Mouse (Mus musculus): ENCODE measurements around the gene Bhlha15.

Gene Bhlha15

DNA sequence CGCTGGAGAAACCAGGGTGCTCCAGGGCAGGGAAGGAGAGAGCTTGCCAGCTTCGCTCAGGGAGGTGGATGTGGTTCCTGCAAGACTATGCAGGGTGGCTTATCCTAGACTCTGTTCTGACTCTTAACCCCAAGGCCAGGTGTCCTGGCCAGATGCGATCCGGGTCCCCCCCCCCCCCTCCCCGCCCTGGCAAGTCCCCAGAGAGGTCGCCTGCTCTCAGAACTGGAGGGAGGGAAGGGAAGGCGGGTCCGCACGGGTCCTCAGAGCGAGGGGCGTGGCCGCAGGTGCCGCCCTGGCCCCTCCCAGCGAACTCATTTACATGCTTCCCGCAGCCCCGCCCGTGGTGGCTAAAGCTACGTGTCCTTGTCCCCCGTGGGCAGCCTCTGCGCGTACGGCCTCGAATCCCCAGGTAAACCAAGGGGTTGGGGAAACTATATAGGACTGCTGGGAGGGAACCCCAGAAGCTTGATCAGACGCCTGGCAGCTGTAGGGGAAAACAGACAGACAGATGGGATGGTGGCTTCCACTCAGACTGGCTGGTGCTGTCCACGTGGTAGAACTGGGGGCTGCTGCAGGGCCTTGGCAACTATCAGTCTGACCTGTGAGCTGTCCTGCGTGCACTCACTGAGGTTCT, at the start of gene Bhlha15:
TSS of gene Bhlha15 (plus strand) at position 337 of the 634 bp plus-strand sequence.
- DNase-seq (ENCODE audit: low spot score in 2 of 2), result peak in 1 of 2 experiments; percentile 55

DNA sequence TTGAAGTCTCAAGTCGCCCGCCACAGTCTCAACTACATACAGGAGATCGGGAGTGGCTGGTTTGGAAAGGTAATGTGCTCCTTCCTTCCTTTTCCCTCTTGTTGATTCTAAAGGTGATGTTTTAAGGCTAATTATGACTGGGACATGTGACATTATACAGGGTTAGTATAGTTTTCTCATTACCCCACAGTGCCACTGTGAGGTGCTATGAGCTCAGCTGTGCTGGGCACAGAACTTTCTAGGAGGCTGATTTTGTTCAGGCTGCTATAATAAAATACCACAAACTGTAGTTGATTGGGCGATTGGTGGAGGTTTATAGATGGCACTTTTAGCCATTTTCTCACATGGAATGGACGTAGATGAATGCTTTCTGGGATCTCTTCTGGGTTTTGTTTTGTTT, 46.6 kb upstream of the Bhlha15 start:
- no peak for DNase-seq (ENCODE audit: low spot score in 2 of 2)

DNA sequence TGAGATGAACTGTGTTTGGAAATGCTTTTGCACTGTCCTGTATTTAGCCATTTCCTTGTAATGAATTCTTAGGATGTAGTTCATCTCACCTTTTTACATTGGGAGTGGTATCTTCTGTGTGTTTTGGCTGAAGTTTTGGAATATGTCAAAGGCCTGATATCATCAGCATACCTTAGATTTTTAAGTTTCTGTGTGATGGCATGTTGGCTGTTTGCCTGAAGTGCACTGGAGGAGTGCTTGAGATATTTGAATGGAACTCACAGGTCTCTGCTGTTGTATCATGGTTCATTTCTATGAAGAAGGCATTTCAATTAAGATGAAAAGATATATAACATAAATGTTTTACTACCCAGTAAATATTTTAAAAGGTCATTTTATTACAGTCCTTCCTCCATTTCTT, 43.2 kb upstream of the Bhlha15 start:
- DNase-seq (ENCODE audit: low spot score in 2 of 2), result no peak

DNA sequence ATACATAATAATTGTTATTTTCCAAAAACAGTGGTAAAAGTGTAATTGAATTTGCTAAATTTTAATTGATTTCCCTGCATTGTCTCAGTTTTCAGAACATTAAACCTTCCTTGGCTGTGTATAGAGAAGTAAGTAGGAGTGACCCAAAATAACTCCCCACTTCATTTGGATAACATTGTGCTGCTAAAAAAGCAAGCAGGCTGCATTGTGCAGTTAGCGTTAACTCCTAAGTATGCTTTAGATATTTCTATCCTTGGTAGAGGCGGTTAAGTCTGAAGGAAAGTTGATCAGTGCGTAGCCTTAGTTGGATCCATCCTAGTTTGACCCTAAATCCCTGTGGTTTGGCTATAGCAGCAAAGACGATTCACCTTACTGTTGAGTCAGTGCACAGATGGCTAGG, 40.6 kb upstream of the Bhlha15 start:
- DNase-seq (ENCODE audit: low spot score in 2 of 2), result no peak

DNA sequence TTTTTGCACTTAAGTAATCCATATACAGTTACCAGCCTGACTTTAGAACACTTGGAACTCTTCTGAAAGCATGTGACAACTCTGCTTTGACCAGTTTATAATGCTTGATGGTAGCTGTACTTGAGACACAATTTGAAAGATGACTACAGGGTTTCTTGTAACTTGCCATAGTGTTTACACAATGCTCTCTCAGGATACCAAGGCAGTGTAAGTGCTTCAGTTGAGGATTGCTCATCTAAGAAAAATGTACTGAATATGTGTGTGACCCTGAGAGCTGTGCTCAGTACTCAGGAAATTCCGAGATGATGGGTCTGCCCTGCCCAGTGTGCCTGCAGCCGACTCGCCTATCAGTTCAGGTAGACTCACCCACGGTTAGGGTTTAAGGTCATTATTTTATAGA, 38.8 kb upstream of the Bhlha15 start:
- DNase-seq (ENCODE audit: low spot score in 2 of 2), result no peak

DNA sequence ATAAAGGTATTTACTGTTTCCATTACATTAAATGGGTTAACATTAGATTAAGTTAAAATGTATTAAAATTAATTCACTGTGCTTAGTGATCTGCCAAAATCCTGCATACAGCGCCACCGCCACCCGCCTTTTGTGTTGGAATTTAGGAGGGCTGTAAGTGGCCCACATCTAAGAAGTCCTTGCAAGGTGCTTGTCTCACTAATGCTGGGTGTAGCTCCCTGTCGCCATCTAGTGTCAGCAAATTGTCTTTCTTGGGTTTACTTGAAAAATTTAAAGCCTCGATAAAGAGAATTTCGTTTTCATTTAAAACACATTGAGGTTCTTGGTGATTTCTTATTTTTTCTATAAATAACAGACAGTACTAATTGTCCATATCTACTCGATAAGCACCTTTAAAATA, 35.6 kb upstream of the Bhlha15 start:
- DNase-seq (ENCODE audit: low spot score in 2 of 2), result peak; percentile 56 to 68

DNA sequence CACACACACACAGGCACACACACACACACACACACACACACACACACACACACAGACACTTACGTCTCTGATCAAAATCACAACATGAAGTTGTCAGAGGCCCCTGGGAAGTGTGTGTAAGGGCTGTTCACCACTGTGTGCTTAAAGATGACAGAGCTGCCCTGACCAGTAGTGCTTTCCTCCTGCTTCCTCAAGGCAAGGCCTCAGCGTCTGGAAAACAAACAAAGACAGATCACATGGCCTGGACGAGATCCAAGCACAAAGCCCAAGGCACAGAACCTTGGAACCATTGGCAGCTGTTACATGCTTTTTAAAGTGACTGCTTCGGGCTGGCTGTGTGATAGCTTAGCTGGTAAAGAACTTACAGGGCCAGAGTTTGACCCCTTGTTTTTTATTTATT, 31.5 kb upstream of the Bhlha15 start:
- DNase-seq (ENCODE audit: low spot score in 2 of 2), result no peak

DNA sequence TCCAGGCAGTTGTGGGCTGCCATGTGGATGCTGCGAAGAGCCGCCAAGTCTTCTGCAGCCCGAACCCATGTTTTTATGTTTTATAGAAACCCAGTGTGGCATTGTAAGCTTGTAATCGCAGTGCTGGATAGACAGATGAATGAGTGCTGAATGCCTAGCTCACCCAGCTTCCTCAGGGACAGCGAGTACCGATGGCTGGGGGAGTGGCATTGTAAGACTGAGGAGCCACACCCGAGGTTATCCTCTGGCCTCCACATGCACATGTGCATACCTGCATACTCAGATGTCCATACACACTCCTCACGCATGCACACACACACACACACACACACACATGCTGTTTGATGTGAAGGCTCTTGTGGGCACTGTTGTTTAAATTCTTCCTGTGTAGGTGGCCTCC, 30.9 kb upstream of the Bhlha15 start:
- DNase-seq (ENCODE audit: low spot score in 2 of 2), result no peak

DNA sequence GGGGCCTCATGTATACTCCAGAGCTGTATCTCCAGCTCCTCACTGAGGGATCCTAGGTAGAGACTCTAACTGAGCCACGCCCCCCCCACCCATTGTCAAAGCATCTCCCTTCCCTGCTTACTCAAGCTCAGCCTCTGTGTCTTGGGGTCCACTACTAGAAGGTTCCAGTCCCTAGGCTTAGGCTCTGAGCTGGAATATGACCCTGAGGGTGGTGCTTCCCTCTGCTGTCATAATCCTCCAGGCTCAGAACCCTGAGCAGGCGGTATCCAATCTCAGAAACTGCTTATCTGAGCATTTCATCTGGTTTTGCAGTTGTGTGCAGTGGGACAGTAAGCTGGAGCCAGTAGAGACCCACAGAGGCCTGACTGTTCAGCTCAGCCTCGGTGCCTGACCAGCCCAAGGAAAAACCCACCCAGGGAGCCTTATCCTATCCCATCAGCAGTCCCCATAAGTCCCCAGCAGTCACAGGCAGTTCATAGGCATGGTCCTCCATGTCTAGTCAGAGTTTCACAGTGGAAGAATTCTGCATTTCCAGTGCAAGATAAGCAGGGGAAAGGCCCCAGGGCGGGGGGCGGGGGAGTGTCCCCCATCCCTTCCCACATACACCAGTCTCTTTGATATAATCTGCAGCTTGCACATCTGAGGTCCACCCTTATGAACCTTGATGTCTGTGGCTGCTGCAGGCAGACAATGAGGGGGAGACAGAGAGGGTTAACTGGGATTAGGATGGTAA, 27.8 kb upstream of the Bhlha15 start:
- no peak for DNase-seq (ENCODE audit: low spot score in 2 of 2)

DNA sequence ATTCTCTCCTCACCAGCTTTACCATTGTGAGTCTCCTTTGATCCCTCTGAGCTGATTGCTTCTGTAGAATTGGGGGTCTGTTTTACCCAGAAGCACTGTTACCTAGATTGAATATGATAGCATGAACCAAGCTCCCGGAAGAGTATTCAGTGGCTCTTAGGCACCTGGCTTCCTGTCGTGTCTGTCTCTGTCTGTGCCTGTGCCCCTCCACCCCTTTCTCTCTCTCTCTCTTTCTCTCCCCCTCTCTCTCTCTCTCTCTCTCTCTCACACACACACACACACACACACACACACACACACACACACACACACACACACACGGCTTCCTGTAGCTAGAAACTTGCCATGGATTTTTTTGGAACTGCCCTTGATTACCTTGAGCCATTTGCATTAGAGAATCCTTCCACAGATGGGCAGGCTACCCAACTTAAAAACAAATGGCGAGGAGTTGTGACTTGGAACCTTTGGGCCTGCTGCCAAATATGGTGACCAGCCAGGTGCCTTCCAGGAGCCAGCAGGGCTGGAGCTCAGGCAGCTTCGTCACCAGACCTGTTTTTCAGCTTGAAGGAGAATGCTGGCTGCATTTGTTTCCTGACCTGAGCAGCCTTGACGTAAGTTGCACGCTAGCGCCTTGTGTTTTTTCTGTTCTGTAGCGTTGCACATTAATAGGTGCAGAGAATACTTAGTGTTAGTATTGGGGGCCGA, 27.1 kb upstream of the Bhlha15 start:
- DNase-seq (ENCODE audit: low spot score in 2 of 2), result no peak

DNA sequence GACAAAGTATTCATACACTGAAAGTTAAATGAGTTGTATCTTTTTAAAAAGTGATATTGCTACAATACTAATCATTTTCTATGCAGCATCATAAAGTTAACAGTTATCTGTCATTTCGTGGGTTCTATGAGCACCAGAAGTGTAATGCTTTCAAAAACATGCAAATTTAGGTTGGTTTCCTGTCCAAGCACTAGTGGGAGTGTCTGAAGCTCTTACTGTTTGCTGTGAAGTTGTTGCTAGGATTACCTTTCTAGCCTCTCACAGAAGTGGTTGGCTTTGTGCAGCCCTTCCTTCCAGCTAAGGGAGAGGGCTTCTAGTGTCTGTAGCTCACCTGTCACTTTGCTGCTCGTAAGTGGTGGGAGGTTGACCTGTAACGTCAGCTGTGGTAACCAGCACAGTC, 24.3 kb upstream of the Bhlha15 start:
- DNase-seq (ENCODE audit: low spot score in 2 of 2), result no peak

DNA sequence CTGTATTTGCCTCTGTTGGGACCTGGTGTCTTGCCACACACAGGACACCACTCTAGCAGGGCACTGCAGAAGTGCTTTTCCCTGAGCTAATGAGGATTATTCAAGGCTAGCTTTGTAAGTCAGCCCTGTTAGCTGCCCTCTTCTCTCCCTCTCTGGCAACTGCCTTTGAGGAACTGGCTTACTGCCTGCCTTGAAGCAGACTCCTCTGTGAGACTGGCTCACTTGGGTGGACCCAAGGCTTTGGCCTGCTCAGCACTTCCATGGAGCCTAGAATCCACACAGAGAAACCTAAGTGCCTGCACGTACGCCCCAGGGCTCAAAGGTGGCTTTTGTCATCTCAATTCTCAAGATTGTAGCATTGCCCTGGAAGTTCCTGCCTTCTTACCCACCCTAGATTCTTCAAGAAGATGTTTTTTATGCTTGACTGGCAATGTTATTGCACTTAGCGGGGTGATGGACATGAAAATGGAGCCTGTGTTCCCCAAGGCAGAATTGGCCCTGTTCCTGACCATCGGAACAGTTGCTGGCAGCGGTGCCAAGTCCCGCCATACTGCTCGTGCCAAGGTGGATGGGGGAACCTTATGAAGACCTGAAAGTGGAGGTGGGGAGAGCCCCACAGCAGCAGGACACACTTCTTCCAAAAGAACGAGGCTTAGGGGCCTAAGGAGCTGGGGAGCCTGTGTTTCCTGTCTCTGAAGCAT, 20.7 kb upstream of the Bhlha15 start:
- DNase-seq (ENCODE audit: low spot score in 2 of 2), result no peak

DNA sequence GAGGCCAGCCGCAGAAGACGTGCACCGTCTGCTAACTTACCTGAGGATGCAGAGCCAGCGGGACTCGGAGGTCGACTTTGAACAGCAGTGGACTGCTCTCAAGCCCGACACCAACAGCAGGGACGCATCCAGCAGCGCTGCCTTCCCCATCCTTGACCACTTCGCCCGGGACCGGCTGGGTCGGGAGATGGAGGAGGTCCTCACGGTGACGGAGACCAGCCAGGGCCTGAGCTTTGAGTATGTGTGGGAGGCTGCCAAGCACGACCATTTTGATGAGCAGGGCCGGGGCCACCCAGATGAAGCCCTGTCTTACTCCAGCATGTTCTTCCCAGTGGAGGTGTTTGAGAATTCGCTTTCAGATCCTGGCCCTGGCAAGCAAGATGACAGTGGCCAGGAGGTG, 16.4 kb upstream of the Bhlha15 start:
- no peak for DNase-seq (ENCODE audit: low spot score in 2 of 2)

DNA sequence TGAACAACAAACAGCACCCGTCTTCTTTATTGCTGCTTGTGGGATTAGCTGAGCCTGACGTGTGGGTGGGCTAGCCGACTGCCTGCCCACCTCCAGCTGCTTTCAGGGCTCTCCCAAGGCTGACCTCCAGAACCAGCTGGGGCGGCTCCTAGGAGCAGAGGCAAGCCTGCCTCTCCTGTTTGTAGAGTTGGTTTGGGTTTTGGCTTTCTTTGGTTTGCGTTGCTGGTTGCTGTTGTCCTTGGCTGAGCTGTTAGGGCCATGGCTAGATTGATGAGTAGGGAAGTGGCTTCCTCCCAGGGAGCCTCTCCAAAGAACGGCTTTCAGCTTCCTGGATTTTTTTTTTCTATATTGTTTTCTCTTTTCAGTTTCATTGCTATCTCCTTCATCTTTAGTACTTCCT, 11.9 kb upstream of the Bhlha15 start:
- no peak for DNase-seq (ENCODE audit: low spot score in 2 of 2)

DNA sequence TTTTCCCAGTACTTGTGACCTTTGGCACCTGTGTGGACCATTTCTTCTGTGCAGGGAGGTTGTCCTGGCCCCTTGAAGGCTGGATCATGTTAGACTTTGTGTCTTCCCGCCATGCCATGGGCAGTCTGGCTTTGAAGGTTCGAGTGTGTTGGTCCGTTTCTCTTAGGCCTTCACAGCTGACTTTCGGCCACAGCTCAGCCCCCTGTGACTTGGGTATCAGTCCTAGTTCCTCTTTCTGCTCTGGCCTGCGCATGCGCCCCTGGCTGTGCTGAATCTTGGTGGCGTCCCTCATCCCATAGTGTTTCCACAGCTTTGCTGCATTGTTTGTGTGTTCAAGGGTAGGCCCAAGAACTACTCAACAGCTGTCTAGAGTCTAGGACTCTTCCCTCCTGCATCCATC, 8.8 kb upstream of the Bhlha15 start:
- DNase-seq (ENCODE audit: low spot score in 2 of 2), result peak in 1 of 2 experiments; percentile 80

DNA sequence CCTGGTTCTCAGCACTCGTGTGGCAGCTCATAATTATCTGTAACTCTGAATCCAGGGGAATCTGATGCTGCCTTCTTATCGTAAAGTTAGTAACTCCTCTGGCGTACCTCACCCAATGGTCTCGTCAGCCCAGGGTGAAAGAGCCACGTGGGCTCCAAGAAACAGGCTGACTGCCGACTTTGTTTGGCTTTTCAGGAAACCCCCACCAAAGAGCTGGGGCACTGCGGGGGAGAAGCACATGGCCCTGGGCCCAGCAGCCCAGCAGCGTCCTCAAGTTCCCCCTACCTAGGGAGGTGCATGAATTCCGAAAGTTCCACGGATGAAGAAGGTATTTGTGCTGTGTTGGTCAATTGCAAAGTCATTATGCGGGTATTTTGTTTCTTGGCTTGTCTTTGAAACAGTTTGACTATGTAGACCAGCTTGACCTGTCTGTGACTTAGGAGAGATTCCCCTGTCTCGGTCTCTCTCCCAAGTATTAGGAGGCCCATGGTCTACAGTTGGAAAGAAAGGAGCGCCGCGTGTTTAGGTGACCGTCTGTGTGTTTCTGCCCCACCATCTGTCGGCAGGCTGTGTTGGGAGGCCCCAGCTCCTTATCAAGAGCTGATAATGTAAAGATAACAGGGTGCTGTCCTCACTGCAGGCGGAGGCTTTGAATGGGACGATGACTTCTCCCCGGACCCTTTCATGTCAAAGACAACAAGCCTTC, 7.4 kb upstream of the Bhlha15 start:
- no peak for DNase-seq (ENCODE audit: low spot score in 2 of 2)

DNA sequence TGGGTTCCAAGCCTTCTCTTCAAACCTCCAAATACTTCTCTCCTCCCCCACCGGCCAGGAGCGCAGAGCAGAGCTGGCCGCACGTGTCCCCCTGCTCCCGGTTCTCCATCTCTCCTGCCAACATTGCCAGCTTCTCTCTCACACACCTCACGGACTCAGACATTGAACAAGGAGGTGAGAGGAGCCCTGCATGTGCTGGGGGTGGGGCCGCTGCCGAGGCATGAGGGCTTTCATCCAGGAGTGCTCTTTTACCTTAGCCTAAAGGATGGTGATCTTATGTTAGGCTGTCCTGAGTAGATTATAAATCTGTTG, 6.9 kb upstream of the Bhlha15 start:
- DNase-seq (ENCODE audit: low spot score in 2 of 2), result no peak

DNA sequence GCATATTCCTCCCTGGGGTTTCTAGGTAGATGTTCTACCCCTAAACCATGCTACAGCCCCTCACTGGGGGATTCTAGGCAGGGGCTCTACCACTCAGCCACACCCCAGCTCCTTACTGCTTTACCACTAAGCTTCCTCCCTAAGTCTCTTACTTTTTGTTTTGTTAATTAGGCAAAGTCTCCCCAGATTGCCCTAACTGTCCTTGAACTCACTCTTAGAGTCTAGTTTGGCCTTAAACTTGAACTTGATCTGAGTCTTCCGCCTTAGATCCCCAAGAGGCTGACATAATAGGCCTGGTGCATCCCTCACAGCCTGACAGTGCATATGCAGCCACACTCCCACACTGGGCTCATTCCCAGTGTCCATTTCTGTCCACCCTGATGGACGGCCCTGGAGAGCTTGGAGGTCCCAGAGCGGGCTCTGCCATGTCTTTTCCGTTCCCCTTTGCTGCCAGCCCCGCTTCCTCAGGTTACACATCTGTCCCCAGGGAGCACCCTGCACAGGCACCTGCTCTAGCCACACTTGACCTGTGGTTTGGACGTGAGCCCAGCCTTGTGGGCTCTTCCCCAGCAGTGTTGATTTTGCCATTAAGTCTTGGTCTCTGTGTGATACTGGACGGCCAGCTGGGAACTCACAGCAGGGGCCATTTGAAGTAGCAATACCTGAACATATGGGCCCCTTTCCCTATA, 6.3 kb upstream of the Bhlha15 start:
- no peak for DNase-seq (ENCODE audit: low spot score in 2 of 2)

DNA sequence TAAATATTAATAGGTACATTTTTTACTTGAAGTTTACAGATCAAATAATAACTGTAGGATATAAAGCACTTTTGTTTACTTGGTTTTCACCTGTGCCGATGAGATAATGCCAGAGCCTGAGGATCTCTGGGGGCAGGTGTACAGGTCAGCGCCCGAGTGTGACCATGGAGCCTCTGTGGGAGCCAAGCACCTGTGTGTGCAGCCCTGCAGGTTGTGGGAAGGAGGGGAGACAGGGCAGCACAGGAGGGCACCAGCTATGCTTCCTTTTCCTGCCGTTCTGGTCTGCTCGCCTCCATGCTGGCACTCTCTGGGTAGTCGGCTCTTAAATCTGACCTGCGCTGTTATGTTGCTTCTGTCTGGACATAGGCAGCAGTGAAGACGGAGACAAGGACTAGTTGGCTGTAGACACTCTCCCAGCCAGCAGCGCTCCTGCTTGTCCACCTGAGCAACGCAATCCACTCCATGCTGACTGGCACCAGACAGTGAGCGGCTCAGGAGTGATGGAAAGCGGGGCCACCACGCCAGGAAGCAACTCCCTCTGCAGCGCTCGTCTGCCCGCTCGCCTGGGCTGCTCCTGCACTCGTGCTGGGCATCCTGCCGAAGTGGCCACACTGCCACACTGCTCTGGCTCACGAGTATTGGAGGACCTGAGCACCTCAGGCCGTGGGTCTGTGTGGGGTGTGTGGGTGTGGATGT, 5.6 kb upstream of the Bhlha15 start:
- DNase-seq (ENCODE audit: low spot score in 2 of 2), result no peak

DNA sequence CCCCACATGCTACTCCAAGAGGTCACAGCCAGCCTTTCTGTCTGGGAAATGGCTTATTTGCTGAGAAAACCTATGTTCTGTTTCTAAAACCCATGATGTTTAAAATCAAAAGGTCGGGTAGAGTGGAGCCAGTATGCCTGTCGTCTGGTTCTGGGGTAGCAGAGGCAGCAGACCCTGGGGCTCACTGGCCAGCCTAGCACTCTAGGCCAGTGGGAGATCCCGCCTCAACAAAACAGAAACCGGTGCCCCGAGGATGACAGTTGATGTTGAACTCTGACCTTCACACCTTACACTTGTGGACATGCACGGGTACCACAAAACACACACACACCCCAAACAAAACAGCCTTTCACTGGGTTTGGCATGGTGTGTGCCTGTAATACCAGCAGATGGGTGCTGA, 1.7 kb upstream of the Bhlha15 start:
- DNase-seq (ENCODE audit: low spot score in 2 of 2), result no peak

DNA sequence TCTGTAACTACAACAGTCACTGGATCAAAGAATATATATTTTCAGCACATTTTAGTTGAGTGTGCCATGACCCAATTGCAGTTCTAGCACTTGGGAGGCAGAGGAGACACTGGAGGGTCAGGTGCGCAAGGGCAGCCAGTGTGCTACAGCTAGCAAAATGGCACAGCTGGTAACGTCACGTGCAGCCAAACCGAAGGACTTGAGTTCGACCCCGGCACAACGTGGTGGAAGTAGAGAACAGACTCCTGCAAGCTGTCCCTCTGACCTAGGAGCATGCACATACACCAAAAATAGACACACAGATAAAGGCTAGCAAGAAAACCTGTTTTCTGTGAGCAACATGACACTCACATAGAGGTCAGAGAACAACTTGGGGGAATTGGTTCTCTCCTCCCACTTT, 759 bp upstream of the Bhlha15 start:
- no peak for DNase-seq (ENCODE audit: low spot score in 2 of 2)
